Mouse (Mus musculus) stomach, postnatal 0 days (tissue): ENCODE data around the gene Exd2.

Source experiments
- CTCF ChIP-seq: IDR thresholded peaks from 2 replicates; pipeline ENCODE4 v1.5.1; 2016; ENCODE audit warnings: antibody characterized with exemption, low read depth, mild to moderate bottlenecking, moderate library complexity
- EP300 ChIP-seq: optimal IDR thresholded peaks from 2 replicates; pipeline ENCODE3; 2016; ENCODE audit warnings: antibody characterized with exemption

- TF ChIP-seq CTCF: no peak
- no peak for TF ChIP-seq EP300
These were observed 86.8 kb downstream of the Exd2 start for GRCm38 (mm10) chr12:80549646-80550045.
